Mouse (Mus musculus) G1E (cell line): ENCODE measurements at regions not wholly inside any gene's neighbourhood (a gene's known extent, or its start where the extent isn't known, plus 50 kb on each side); places are given as distances from the start of the nearest gene placed in this dataset.

Experiments used
- ATAC-seq: 2 replicates; pipeline ENCODE4 v1.8.0; 2016; ENCODE audit warnings: mild to moderate bottlenecking; ENCODE audit not compliant: insufficient number of reproducible peaks, poor library complexity, low FRiP score, severe bottlenecking; ENCODE audit errors: extremely low read depth
- DNase-seq: peaks from one replicate; pipeline ENCODE4 v3.0.0; 2012; ENCODE audit warnings: low spot score
- H3K27me3 ChIP-seq: 2 replicates; pipeline ENCODE4 v1.6.1; 2012; ENCODE audit warnings: mild to moderate bottlenecking, low read length, inconsistent platforms; ENCODE audit not compliant: insufficient read depth
- H3K36me3 ChIP-seq: replicated peaks from 2 replicates; pipeline ENCODE3; 2012; ENCODE audit warnings: mild to moderate bottlenecking, inconsistent platforms
- H3K4me1 ChIP-seq: 2 replicates; pipeline ENCODE4 v1.6.1; 2012; ENCODE audit warnings: low read depth, low read length, inconsistent platforms, mixed read lengths; ENCODE audit not compliant: insufficient read depth
- H3K4me3 ChIP-seq: 2 replicates; pipeline ENCODE4 v1.5.1; 2012; ENCODE audit warnings: low read depth, mild to moderate bottlenecking, inconsistent platforms, low read length, moderate library complexity, mixed read lengths
- H3K9me3 ChIP-seq: replicated peaks from 2 replicates; pipeline ENCODE4 v1.6.1; 2012; ENCODE audit warnings: inconsistent platforms
- CTCF ChIP-seq: IDR thresholded peaks from 2 replicates; pipeline ENCODE4 v1.5.1; 2012; ENCODE audit warnings: low read depth, low read length, inconsistent platforms, mixed read lengths
- GATA1 ChIP-seq: IDR thresholded peaks from 2 replicates; pipeline ENCODE4 v1.6.1; 2012; ENCODE audit warnings: borderline replicate concordance, low read length, inconsistent platforms, mixed read lengths
- GATA2 ChIP-seq: IDR thresholded peaks from 2 replicates; pipeline ENCODE4 v1.6.1; 2012; ENCODE audit warnings: low read depth, low read length, inconsistent platforms, borderline replicate concordance
- POLR2AphosphoS5 ChIP-seq: IDR thresholded peaks from 2 replicates; pipeline ENCODE4 v1.6.1; 2012; ENCODE audit warnings: low read depth, low read length, inconsistent platforms; ENCODE audit not compliant: insufficient replicate concordance
- TAL1 ChIP-seq: conservative IDR thresholded peaks from 2 replicates; pipeline ENCODE4 v1.6.1; 2012; ENCODE audit warnings: low read depth, low read length, inconsistent platforms, mixed read lengths

DNA sequence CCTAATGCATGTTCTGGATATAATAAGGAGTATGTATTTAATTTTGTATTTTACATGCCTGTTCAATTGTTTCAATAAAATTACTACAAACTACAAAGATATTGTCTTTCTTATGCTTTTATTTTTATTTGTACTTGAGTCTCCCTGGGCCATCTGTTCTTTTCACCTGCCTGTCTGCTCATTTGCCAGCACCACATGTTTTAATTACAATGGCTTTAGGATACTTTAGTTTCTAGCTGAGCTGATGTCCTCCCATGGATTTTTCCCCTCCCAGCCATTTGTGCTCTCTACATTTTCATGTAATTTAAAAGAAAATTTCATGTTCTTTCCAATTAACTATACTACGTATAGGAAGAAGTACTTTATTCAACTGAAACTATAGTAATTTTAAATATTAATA is 188.5 kb upstream of the Neil3 start:
- Histone ChIP-seq H3K4me1 (no peaks in the 10 kb centered on the region), H3K9me3 (no peaks in the 10 kb centered on the region), H3K27me3 (no peaks in the 10 kb centered on the region), H3K36me3 (no peaks in the 10 kb centered on the region), H3K4me3 (no peak overlapping the region)
- TF ChIP-seq TAL1 (no peak), GATA1 (no peak), GATA2 (no peak), CTCF (no peak), POLR2AphosphoS5 (no peak)
- ATAC-seq, result no peak
- no peak for DNase-seq

DNA sequence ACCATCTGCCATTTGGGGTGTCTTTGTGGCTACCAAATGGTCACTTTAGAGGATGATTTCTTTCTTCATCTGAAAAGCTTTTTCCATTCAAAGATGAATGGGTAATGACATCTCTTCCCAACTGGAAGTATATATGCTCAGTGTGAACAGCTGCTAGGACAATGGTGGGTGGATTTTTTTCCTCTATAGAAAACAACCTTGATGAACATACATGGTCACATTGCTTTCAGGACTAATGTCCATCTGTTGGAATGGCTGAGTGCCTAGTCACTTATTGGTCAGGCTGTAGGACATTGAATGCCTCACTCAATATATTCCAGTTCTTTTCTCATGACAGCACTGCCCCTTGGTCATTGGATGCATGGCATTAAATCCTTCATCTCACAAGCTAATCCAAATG is 209.0 kb upstream of the Neil3 start:
- Histone ChIP-seq H3K4me1 (no peaks in the 10 kb centered on the region), H3K36me3 (no peaks in the 10 kb centered on the region), H3K4me3 (no peak overlapping the region), H3K9me3 (no peaks in the 10 kb centered on the region), H3K27me3 (no peaks in the 10 kb centered on the region)
- TF ChIP-seq TAL1, result no peak
- no peak for TF ChIP-seq GATA2
- no peak for TF ChIP-seq GATA1
- TF ChIP-seq POLR2AphosphoS5, result no peak
- no peak for TF ChIP-seq CTCF
- DNase-seq (no peak), ATAC-seq (no peak)

DNA sequence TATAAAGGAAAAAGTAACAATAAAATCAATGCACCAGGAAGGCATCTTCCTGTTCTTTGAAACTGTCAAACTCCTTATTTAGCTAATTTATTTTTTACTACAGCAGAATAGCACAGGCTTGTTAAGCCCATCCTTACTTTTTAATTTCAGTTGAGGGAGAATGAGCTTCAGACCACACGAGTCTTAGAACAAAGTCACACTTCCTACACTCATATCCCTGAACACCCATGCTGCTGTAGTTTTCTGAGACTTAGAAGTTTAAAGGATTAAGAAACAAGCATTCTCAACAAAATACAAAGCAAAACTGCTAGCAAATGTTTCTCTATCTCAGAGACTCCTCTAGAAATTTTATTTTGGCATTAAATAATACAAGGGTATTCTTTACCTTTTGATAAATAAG is 208.8 kb upstream of the Vegfc start:
- no peak overlapping the region for H3K4me3 ChIP-seq
- ATAC-seq (no peak), DNase-seq (no peak)
- H3K36me3 ChIP-seq, result no peaks in the 10 kb centered on the region
- H3K4me1 ChIP-seq, result no peaks in the 10 kb centered on the region
- TF ChIP-seq GATA1, result no peak
- TF ChIP-seq CTCF, result no peak
- H3K9me3 ChIP-seq, result no peaks in the 10 kb centered on the region
- no peaks in the 10 kb centered on the region for H3K27me3 ChIP-seq

DNA sequence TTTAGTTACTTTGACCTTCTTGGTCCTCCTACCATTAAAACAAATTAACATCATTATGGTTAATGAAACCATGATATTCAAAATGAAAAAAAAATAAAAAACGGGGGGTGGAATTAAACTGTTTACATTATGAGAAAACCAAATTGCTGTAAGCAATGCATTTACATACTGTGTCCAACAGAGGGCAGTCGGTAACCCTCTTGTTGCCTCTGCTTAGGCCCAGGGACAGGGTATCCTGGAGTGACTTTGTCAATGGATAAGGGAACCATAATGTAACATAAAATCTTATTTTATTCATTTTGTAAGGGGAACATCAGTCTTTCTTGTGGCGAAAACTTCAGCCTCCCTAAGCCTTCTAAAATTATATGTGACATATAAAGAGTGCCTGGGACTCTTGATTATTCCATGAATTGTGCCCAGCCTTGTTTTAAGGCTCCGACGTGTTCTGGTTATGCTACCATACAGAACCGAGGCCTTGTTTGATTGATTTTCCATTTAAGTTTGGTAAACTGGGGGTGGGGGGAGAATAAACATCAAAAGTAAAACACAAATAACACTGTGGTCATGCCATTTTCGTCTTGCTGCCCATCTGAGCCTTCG is 207.3 kb upstream of the Vegfc start:
- Histone ChIP-seq H3K9me3 (no peaks in the 10 kb centered on the region), H3K36me3 (no peaks in the 10 kb centered on the region), H3K4me3 (no peak overlapping the region), H3K27me3 (no peaks in the 10 kb centered on the region), H3K4me1 (no peaks in the 10 kb centered on the region)
- TF ChIP-seq CTCF (0 out of 2 replicates have a peak, but pooled peaks have one; percentile 11), TAL1 (no peak)
- no peak for ATAC-seq
- DNase-seq, result no peak

DNA sequence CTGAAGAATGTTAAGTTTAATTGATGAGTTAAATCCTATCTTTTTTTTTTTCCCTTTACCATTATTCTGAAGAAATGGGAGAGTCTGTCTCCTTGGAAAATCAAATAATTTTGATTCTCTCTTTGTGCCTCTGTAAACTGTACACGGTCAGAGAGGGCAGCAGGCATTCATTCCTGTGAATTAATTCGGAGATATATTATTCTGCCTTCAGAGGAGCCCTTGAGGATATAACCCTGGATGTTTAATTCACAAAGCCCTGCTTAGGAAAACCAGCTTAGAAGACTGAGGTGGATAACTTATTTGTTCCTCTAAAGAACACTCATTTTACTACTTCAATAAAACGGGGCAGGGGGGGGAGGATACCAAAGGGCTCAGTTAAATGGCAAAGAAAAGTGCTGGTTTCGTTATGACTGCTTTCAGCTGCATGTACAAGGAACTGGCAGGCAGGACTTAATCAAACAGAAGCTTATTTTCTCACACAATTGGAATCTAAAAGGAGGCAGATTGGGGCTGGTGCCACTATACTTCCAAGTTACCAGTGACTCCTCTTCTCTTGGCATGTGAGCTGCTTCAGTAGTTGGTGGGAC is 205.3 kb upstream of the Vegfc start:
- Histone ChIP-seq H3K4me1 (no peaks in the 10 kb centered on the region), H3K9me3 (no peaks in the 10 kb centered on the region), H3K27me3 (no peaks in the 10 kb centered on the region), H3K4me3 (no peak overlapping the region), H3K36me3 (no peaks in the 10 kb centered on the region)
- TF ChIP-seq POLR2AphosphoS5 (no peak), GATA1 (no peak), GATA2 (no peak), TAL1 (no peak), CTCF (no peak)
- ATAC-seq (no peak), DNase-seq (no peak)

DNA sequence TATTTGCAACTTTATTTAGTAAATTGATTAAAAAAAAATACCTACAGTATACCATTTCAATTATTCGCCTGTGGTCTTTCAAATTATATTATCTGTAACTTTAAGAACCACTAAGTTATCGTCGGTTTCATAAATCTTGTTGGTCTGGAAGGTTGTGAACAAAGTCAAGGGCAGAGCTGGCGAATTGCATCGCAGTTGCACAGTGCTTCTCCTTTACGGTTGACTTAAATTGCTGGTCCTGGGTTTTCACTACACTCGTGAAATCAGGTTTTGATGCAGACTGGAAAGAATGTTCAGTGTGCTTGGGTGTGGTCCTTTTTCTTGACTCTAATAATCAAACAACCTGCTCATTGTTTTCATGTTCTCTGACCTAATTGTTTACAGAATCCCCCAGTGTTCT is 198.6 kb upstream of the Vegfc start:
- ATAC-seq (no peak), DNase-seq (no peak)
- no peaks in the 10 kb centered on the region for H3K9me3 ChIP-seq
- TF ChIP-seq TAL1, result no peak
- TF ChIP-seq GATA2, result no peak
- TF ChIP-seq POLR2AphosphoS5, result no peak
- TF ChIP-seq GATA1, result no peak
- no peak for TF ChIP-seq CTCF
- no peaks in the 10 kb centered on the region for H3K36me3 ChIP-seq
- no peaks in the 10 kb centered on the region for H3K27me3 ChIP-seq
- no peak overlapping the region for H3K4me3 ChIP-seq
- no peaks in the 10 kb centered on the region for H3K4me1 ChIP-seq

DNA sequence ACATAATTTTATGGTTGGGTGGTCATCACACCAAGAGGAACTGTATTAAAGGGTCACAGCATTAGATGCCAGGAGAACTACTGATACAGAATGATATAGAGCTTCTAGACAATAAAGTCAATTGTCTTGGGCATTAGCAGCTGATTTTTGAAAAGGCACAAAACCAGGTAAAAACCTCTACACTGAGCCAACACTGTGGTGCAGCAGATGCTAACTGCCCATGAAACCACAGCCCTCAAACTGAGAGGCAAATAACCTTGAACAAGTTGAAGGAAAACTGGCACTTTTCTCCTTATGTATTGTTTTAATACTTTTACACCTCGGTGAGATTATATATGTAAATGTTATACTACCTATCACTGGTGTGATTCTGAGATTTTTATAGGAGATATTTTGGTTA is 195.9 kb upstream of the Vegfc start:
- no peaks in the 10 kb centered on the region for H3K9me3 ChIP-seq
- H3K4me1 ChIP-seq, result no peaks in the 10 kb centered on the region
- H3K4me3 ChIP-seq, result no peak overlapping the region
- DNase-seq, result no peak
- TF ChIP-seq GATA2 (no peak), POLR2AphosphoS5 (no peak), TAL1 (no peak), GATA1 (no peak), CTCF (no peak)
- H3K36me3 ChIP-seq, result no peaks in the 10 kb centered on the region
- H3K27me3 ChIP-seq, result no peaks in the 10 kb centered on the region
- no peak for ATAC-seq
